Mouse (Mus musculus): ENCODE measurements at regions not wholly inside any gene's neighbourhood (a gene's known extent, or its start where the extent isn't known, plus 50 kb on each side); places are given as distances from the start of the nearest gene placed in this dataset.

GRCm38 (mm10) chr15:61398829-61399228 is 476.0 kb upstream of the A1bg start:
- Histone ChIP-seq H3K4me1 (replicated peaks) (peaks cover 3% of the 10 kb centered on the region; the same call in 1 of the 2 replicates), H3K27ac (no peak overlapping the region), H3K36me3 (no peaks in the 10 kb centered on the region), H3K9me3 (no peaks in the 10 kb centered on the region), H3K4me3 (replicated peaks) (no peak overlapping the region), H3K27me3 (no peaks in the 10 kb centered on the region), H3K9ac (replicated peaks) (no peak overlapping the region), H3K4me2 (no peak overlapping the region)
- 85% methylated on average over 3 of the region's 3 CpGs for whole genome bisulfite sequencing
- ATAC-seq (ENCODE audit: insufficient number of reproducible peaks, insufficient read depth, low FRiP score, low TSS enrichment, low read depth) = no peak

- Histone ChIP-seq H3K9ac (replicated peaks) (no peak overlapping the region), H3K4me3 (replicated peaks) (no peak overlapping the region), H3K9me3 (no peaks in the 10 kb centered on the region), H3K36me3 (no peaks in the 10 kb centered on the region), H3K27me3 (no peaks in the 10 kb centered on the region), H3K4me1 (replicated peaks) (peaks cover 3% of the 10 kb centered on the region; the same call in 1 of the 2 replicates), H3K27ac (no peak overlapping the region), H3K4me2 (no peak overlapping the region)
- WGBS = 86% methylated on average over 3 of the region's 3 CpGs
- ATAC-seq (ENCODE audit: insufficient number of reproducible peaks, insufficient read depth, low FRiP score, low TSS enrichment, low read depth) = no peak
Observed at GRCm38 (mm10) chr15:61397061-61397460, 474.2 kb upstream of the A1bg start.

- H3K4me1 ChIP-seq (replicated peaks) = peaks cover 3% of the 10 kb centered on the region; the same call in 1 of the 2 replicates
- H3K36me3 ChIP-seq = no peaks in the 10 kb centered on the region
- no peak for ATAC-seq (ENCODE audit: insufficient number of reproducible peaks, insufficient read depth, low FRiP score, low TSS enrichment, low read depth)
- no peak overlapping the region for H3K9ac ChIP-seq (replicated peaks)
- no peak overlapping the region for H3K4me3 ChIP-seq (replicated peaks)
- no peaks in the 10 kb centered on the region for H3K27me3 ChIP-seq
- 38% methylated on average over 8 of the region's 8 CpGs for WGBS
- H3K4me2 ChIP-seq = no peak overlapping the region
- H3K27ac ChIP-seq = no peak overlapping the region
- no peaks in the 10 kb centered on the region for H3K9me3 ChIP-seq
Observed at GRCm38 (mm10) chr15:61395296-61395826, 472.5 kb upstream of the A1bg start.

- 68% methylated on average over 3 of the region's 3 CpGs for WGBS
- Histone ChIP-seq H3K4me2 (no peak overlapping the region), H3K9me3 (no peaks in the 10 kb centered on the region), H3K36me3 (no peaks in the 10 kb centered on the region), H3K4me1 (replicated peaks) (no peaks in the 10 kb centered on the region), H3K9ac (replicated peaks) (no peak overlapping the region), H3K27me3 (no peaks in the 10 kb centered on the region), H3K27ac (no peak overlapping the region), H3K4me3 (replicated peaks) (no peak overlapping the region)
- ATAC-seq (ENCODE audit: insufficient number of reproducible peaks, insufficient read depth, low FRiP score, low TSS enrichment, low read depth) = no peak
Observed at GRCm38 (mm10) chr15:61380666-61381065, 457.9 kb upstream of the A1bg start.

GRCm38 (mm10) chr15:61366276-61366675 is 443.5 kb upstream of the A1bg start:
- no peak for ATAC-seq (ENCODE audit: insufficient number of reproducible peaks, insufficient read depth, low FRiP score, low TSS enrichment, low read depth)
- no peak overlapping the region for H3K27ac ChIP-seq

GRCm38 (mm10) chr15:61365511-61365910 is 442.7 kb upstream of the A1bg start:
- no peak for ATAC-seq (ENCODE audit: insufficient number of reproducible peaks, insufficient read depth, low FRiP score, low TSS enrichment, low read depth)

More at GRCm38 (mm10) chr15:61366276-61366675, 443.5 kb upstream of the A1bg start:
- H3K4me2 ChIP-seq = no peak overlapping the region
- H3K9me3 ChIP-seq = no peaks in the 10 kb centered on the region
- H3K27me3 ChIP-seq = no peaks in the 10 kb centered on the region
- no peak overlapping the region for H3K4me3 ChIP-seq (replicated peaks)
- no peak overlapping the region for H3K9ac ChIP-seq (replicated peaks)
- no peaks in the 10 kb centered on the region for H3K4me1 ChIP-seq (replicated peaks)
- H3K36me3 ChIP-seq = no peaks in the 10 kb centered on the region
- 74% methylated on average over 3 of the region's 3 CpGs for WGBS

GRCm38 (mm10) chr15:61364461-61364860 is 441.6 kb upstream of the A1bg start:
- Histone ChIP-seq H3K36me3 (no peaks in the 10 kb centered on the region), H3K4me1 (replicated peaks) (no peaks in the 10 kb centered on the region), H3K9ac (replicated peaks) (no peak overlapping the region), H3K4me3 (replicated peaks) (no peak overlapping the region), H3K4me2 (no peak overlapping the region), H3K27me3 (no peaks in the 10 kb centered on the region), H3K9me3 (no peaks in the 10 kb centered on the region), H3K27ac (no peak overlapping the region)
- ATAC-seq (ENCODE audit: insufficient number of reproducible peaks, insufficient read depth, low FRiP score, low TSS enrichment, low read depth) = no peak
- WGBS = 85% methylated on average over 2 of the region's 2 CpGs

More at GRCm38 (mm10) chr15:61365511-61365910, 442.7 kb upstream of the A1bg start:
- no peaks in the 10 kb centered on the region for H3K27me3 ChIP-seq
- no peak overlapping the region for H3K27ac ChIP-seq
- H3K4me2 ChIP-seq = no peak overlapping the region
- H3K9ac ChIP-seq (replicated peaks) = no peak overlapping the region
- H3K36me3 ChIP-seq = no peaks in the 10 kb centered on the region
- no peak overlapping the region for H3K4me3 ChIP-seq (replicated peaks)
- no peaks in the 10 kb centered on the region for H3K4me1 ChIP-seq (replicated peaks)
- no peaks in the 10 kb centered on the region for H3K9me3 ChIP-seq
- 85% methylated on average over 5 of the region's 5 CpGs for WGBS

- WGBS = 84% methylated on average over 3 of the region's 3 CpGs
- H3K27me3 ChIP-seq = no peaks in the 10 kb centered on the region
- H3K9ac ChIP-seq (replicated peaks) = no peak overlapping the region
- no peak overlapping the region for H3K4me3 ChIP-seq (replicated peaks)
- no peak overlapping the region for H3K4me2 ChIP-seq
- no peak overlapping the region for H3K27ac ChIP-seq
- no peaks in the 10 kb centered on the region for H3K36me3 ChIP-seq
- H3K4me1 ChIP-seq (replicated peaks) = no peaks in the 10 kb centered on the region
- ATAC-seq (ENCODE audit: insufficient number of reproducible peaks, insufficient read depth, low FRiP score, low TSS enrichment, low read depth) = no peak
- H3K9me3 ChIP-seq = no peaks in the 10 kb centered on the region
Observed at GRCm38 (mm10) chr15:61361254-61361653, 438.4 kb upstream of the A1bg start.

GRCm38 (mm10) chr15:61355344-61355743 is 432.5 kb upstream of the A1bg start:
- H3K4me2 ChIP-seq = no peak overlapping the region
- no peak overlapping the region for H3K9ac ChIP-seq (replicated peaks)
- H3K27me3 ChIP-seq = no peaks in the 10 kb centered on the region
- 0 out of 2 replicates have a peak, but pooled peaks cover 4% of the 10 kb centered on the region for H3K4me1 ChIP-seq (replicated peaks)
- H3K4me3 ChIP-seq (replicated peaks) = no peak overlapping the region
- ATAC-seq (ENCODE audit: insufficient number of reproducible peaks, insufficient read depth, low FRiP score, low TSS enrichment, low read depth) = no peak
- no peaks in the 10 kb centered on the region for H3K9me3 ChIP-seq
- no peak overlapping the region for H3K27ac ChIP-seq
- no peaks in the 10 kb centered on the region for H3K36me3 ChIP-seq

GRCm38 (mm10) chr15:61351729-61352342 is 429.0 kb upstream of the A1bg start:
- no peak for ATAC-seq (ENCODE audit: insufficient number of reproducible peaks, insufficient read depth, low FRiP score, low TSS enrichment, low read depth)

GRCm38 (mm10) chr15:61345101-61345500 is 422.3 kb upstream of the A1bg start:
- Histone ChIP-seq H3K36me3 (no peaks in the 10 kb centered on the region), H3K9ac (replicated peaks) (no peak overlapping the region), H3K27me3 (no peaks in the 10 kb centered on the region), H3K4me2 (no peak overlapping the region), H3K4me1 (replicated peaks) (no peaks in the 10 kb centered on the region), H3K9me3 (no peaks in the 10 kb centered on the region), H3K4me3 (replicated peaks) (no peak overlapping the region), H3K27ac (no peak overlapping the region)
- WGBS = 73% methylated on average over 4 of the region's 4 CpGs
- no peak for ATAC-seq (ENCODE audit: insufficient number of reproducible peaks, insufficient read depth, low FRiP score, low TSS enrichment, low read depth)

More at GRCm38 (mm10) chr15:61351729-61352342, 429.0 kb upstream of the A1bg start:
- no peaks in the 10 kb centered on the region for H3K27me3 ChIP-seq
- H3K4me3 ChIP-seq (replicated peaks) = no peak overlapping the region
- 50% methylated on average over 5 of the region's 5 CpGs for WGBS
- no peak overlapping the region for H3K9ac ChIP-seq (replicated peaks)
- no peak overlapping the region for H3K27ac ChIP-seq
- 0 out of 2 replicates have a peak, but pooled peaks cover 4% of the 10 kb centered on the region for H3K4me1 ChIP-seq (replicated peaks)
- H3K9me3 ChIP-seq = no peaks in the 10 kb centered on the region
- no peaks in the 10 kb centered on the region for H3K36me3 ChIP-seq
- H3K4me2 ChIP-seq = no peak overlapping the region

GRCm38 (mm10) chr15:61342618-61343017 is 419.8 kb upstream of the A1bg start:
- Histone ChIP-seq H3K9me3 (no peaks in the 10 kb centered on the region), H3K4me1 (replicated peaks) (no peaks in the 10 kb centered on the region), H3K9ac (replicated peaks) (no peak overlapping the region), H3K27me3 (no peaks in the 10 kb centered on the region), H3K27ac (no peak overlapping the region), H3K36me3 (no peaks in the 10 kb centered on the region), H3K4me2 (no peak overlapping the region), H3K4me3 (replicated peaks) (no peak overlapping the region)
- WGBS = 93% methylated on average over 1 of the region's 1 CpGs
- ATAC-seq (ENCODE audit: insufficient number of reproducible peaks, insufficient read depth, low FRiP score, low TSS enrichment, low read depth) = no peak

Measured in limb, embryonic 12.5 days (tissue).